Mouse (Mus musculus) limb, embryonic 14.5 days (tissue): Measurements from ENCODE around the gene Pagr1b. TPM values are rescaled to one million over a fixed set of nuclear protein-coding genes. Genes with fewer than 3 reads are reported as not detected.

ENCODE experiments used
- ATAC-seq: fragments of 200-750 bp; cut with Nextera tagmentation; 2 replicates; pipeline ENCODE4 v1.8.0; 2017; ENCODE audit warnings: low read depth, moderate number of reproducible peaks, moderate TSS enrichment; ENCODE audit not compliant: low FRiP score
- DNase-seq: peaks from one replicate; pipeline ENCODE4 v3.0.0-alpha.2; 2015; ENCODE audit warnings: low spot score
- H3K27ac ChIP-seq: fragments of 300-500 bp; sonication (generic); replicated peaks from 2 replicates; pipeline ENCODE4 v1.5.1; 2014; ENCODE audit warnings: low read depth, mild to moderate bottlenecking, low read length, moderate library complexity, mixed read lengths
- H3K27me3 ChIP-seq: fragments of 300-500 bp; sonication (generic); 2 replicates; pipeline ENCODE4 v1.6.1; 2014; ENCODE audit warnings: low read length, mixed read lengths; ENCODE audit not compliant: control insufficient read depth, insufficient read depth
- H3K36me3 ChIP-seq: fragments of 300-500 bp; sonication (generic); 2 replicates; pipeline ENCODE4 v1.6.1; 2014; ENCODE audit warnings: mild to moderate bottlenecking, low read length, moderate library complexity, mixed read lengths; ENCODE audit not compliant: control insufficient read depth, insufficient read depth
- H3K4me1 ChIP-seq: fragments of 300-500 bp; sonication (generic); 2 replicates; pipeline ENCODE4 v1.6.1; 2014; ENCODE audit warnings: antibody characterized with exemption, low read length, mixed read lengths; ENCODE audit not compliant: control insufficient read depth, insufficient read depth
- H3K4me2 ChIP-seq: fragments of 300-500 bp; sonication (generic); replicated peaks from 2 replicates; pipeline ENCODE4 v1.6.1; 2014; ENCODE audit warnings: low read depth, mild to moderate bottlenecking, low read length, moderate library complexity; ENCODE audit not compliant: severe bottlenecking
- H3K4me3 ChIP-seq: fragments of 300-500 bp; sonication (generic); replicated peaks from 2 replicates; pipeline ENCODE4 v1.5.1; 2014; ENCODE audit warnings: low read length
- H3K9ac ChIP-seq: fragments of 300-500 bp; sonication (generic); 2 replicates; pipeline ENCODE4 v1.6.1; 2014; ENCODE audit warnings: mild to moderate bottlenecking, low read depth, low read length, moderate library complexity; ENCODE audit not compliant: severe bottlenecking
- H3K9me3 ChIP-seq: fragments of 300-500 bp; sonication (generic); 2 replicates; pipeline ENCODE4 v1.6.1; 2016; ENCODE audit warnings: low read length; ENCODE audit not compliant: control insufficient read depth
- POLR2A ChIP-seq: fragments of 200-500 bp; IDR thresholded peaks from 2 replicates; pipeline ENCODE4 v1.8.0; 2012; ENCODE audit warnings: inconsistent platforms, mild to moderate bottlenecking, moderate library complexity, borderline replicate concordance; ENCODE audit not compliant: insufficient read depth, insufficient read length; ENCODE audit errors: extremely low read depth
- WGBS: fragments of 180-500 bp; shearing (Covaris S2); extraction: QIAGEN DNeasy Blood & Tissue Kit; methylation state at CpG from one replicate; pipeline ENCODE4 v1.1.7; 2014; 5-methylcytosine and 5-hydroxymethylcytosine counted together
- polyA plus RNA-seq, 2 experiments: library from polyadenylated mRNA; depleted of rRNA in 1 of 2; stranded (reverse) in 1 of 2; unstranded in 1 of 2; fragments of >200 nt; fragmentation: Nextera tagmentation in 1 of 2; extraction: Ambion mirVana in 1 of 2; gene quantifications; 2 replicates each; pipeline versions ENCODE4 v1.2.1 to v1.2.3; 2012 to 2014

The Pagr1b gene
- polyA plus RNA-seq, 2 experiments = 3.2 TPM; not detected in 1

DNA sequence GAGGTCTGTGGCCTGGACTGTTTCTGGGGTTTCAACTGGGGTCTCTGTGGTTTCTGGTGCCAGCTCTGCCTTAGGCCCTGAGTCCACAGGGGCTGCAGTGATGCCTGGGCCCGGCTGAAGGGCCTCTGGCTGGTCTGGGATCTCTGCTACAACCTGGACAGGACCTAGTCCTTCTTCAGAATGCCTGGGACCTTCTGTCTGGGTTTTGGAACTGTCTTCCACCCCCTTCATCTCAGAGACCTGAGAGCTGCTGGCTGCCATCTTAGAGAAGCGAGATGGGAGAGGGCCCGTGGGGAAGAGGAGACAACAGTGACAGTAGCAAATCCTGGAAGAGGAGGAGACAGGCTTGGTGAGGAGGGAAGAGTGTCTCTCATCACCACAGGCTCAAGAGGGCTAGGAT is 3.7 kb upstream of the Pagr1b start:
- H3K4me3 ChIP-seq = peak overlapping the region; percentile 61

GRCm38 (mm10) chr7:127019306-127019960 is 3.1 kb upstream of the Pagr1b start:
- ATAC-seq = no peak
- 74% methylated on average over 14 of the region's 14 CpGs for WGBS
- no peak for DNase-seq
- no peak for TF ChIP-seq POLR2A
- H3K27ac ChIP-seq = peak overlapping the region; percentile 76
- peak overlapping the region; percentile 85 for H3K4me2 ChIP-seq
- peak overlapping the region; percentile 72 for H3K9ac ChIP-seq
- H3K27me3 ChIP-seq = no peaks in the 10 kb centered on the region
- H3K9me3 ChIP-seq = no peaks in the 10 kb centered on the region
- peaks cover 62% of the 10 kb centered on the region for H3K4me1 ChIP-seq
- peaks cover 44% of the 10 kb centered on the region for H3K36me3 ChIP-seq
- peak overlapping the region; percentile 61 for H3K4me3 ChIP-seq

More for the DNA sequence above, 3.7 kb upstream of the Pagr1b start:
- Histone ChIP-seq H3K4me2 (peak overlapping the region; percentile 85), H3K27ac (peak overlapping the region; percentile 76), H3K9ac (peak overlapping the region; percentile 72), H3K9me3 (no peaks in the 10 kb centered on the region), H3K4me1 (peaks cover 66% of the 10 kb centered on the region), H3K27me3 (no peaks in the 10 kb centered on the region), H3K36me3 (peaks cover 46% of the 10 kb centered on the region)
- ATAC-seq = no peak
- no peak for TF ChIP-seq POLR2A
- WGBS = 66% methylated on average over 3 of the region's 3 CpGs
- no peak for DNase-seq

GRCm38 (mm10) chr7:127018416-127019305 is 2.4 kb upstream of the Pagr1b start:
- DNase-seq (no peak), ATAC-seq (no peak)
- Histone ChIP-seq H3K9me3 (no peaks in the 10 kb centered on the region), H3K4me2 (peak overlapping the region; percentile 85), H3K36me3 (peaks cover 44% of the 10 kb centered on the region), H3K27ac (0 out of 2 replicates have a peak overlapping the region, but pooled peaks have one; percentile 61), H3K9ac (peak overlapping the region; percentile 72), H3K4me1 (peaks cover 54% of the 10 kb centered on the region), H3K27me3 (no peaks in the 10 kb centered on the region), H3K4me3 (peak overlapping the region; percentile 61)
- WGBS = 83% methylated on average over 15 of the region's 15 CpGs
- TF ChIP-seq POLR2A = no peak

- H3K27ac ChIP-seq = peak overlapping the region; percentile 61
- H3K4me2 ChIP-seq = peak overlapping the region; percentile 24
- 55% methylated on average over 6 of the region's 6 CpGs for WGBS
These were observed 1.7 kb upstream of the Pagr1b start for GRCm38 (mm10) chr7:127017950-127018345.

More at GRCm38 (mm10) chr7:127017950-127018345, 1.7 kb upstream of the Pagr1b start:
- peak overlapping the region; percentile 75 for H3K4me3 ChIP-seq
- peak overlapping the region; percentile 22 for H3K9ac ChIP-seq
- TF ChIP-seq POLR2A = no peak
- no peaks in the 10 kb centered on the region for H3K27me3 ChIP-seq
- no peaks in the 10 kb centered on the region for H3K9me3 ChIP-seq
- DNase-seq = no peak
- H3K4me1 ChIP-seq = peaks cover 47% of the 10 kb centered on the region
- peaks cover 43% of the 10 kb centered on the region for H3K36me3 ChIP-seq
- no peak for ATAC-seq
